Mouse (Mus musculus): ENCODE data around the gene A630076J17Rik. TPM values are rescaled to one million over a fixed set of nuclear protein-coding genes. Genes with fewer than 3 reads are reported as not detected.

A630076J17Rik gene
- polyA plus RNA-seq, 1 experiment: not detected

- no peaks in the 10 kb centered on the region for H3K9me3 ChIP-seq (replicated peaks; ENCODE audit: control insufficient read depth, insufficient read depth, low read length, poor library complexity, severe bottlenecking)
- H3K9ac ChIP-seq (ENCODE audit: low read depth, poor library complexity, severe bottlenecking): no peak within 1 kb of the TSS
- no peaks in the 10 kb centered on the region for H3K4me1 ChIP-seq (ENCODE audit: control insufficient read depth, insufficient read depth, low read length)
- no peak within 1 kb of the TSS for H3K27ac ChIP-seq (ENCODE audit: insufficient read depth, low read length)
- no peaks in the 10 kb centered on the region for H3K27me3 ChIP-seq (ENCODE audit: control insufficient read depth, insufficient read depth, low read length, poor library complexity, severe bottlenecking)
- no peaks in the 10 kb centered on the region for H3K36me3 ChIP-seq (ENCODE audit: control insufficient read depth, insufficient read depth, low read length, poor library complexity, severe bottlenecking)
- H3K4me3 ChIP-seq (ENCODE audit: low read depth, low read length): no peak within 1 kb of the TSS
- no peak for TF ChIP-seq CTCF (IDR thresholded peaks at IDR 0.05; ENCODE audit: low read depth, low read length)
- TF ChIP-seq EP300 (IDR thresholded peaks at IDR 0.05; ENCODE audit: insufficient read depth, low read depth, low read length): no peak
- TF ChIP-seq POLR2A (IDR thresholded peaks at IDR 0.05; ENCODE audit: insufficient read depth, low read length): no peak
Measured at GRCm38 (mm10) chr3:107221608-107222007, 8.8 kb upstream of the A630076J17Rik start, which contains the start of gene Cym. Cym (minus strand) TSS chr3:107221732.

GRCm38 (mm10) chr3:107223230-107223629 lies 7.2 kb upstream of the A630076J17Rik start:
- H3K9ac ChIP-seq (ENCODE audit: low read depth, poor library complexity, severe bottlenecking): no peak overlapping the region
- no peaks in the 10 kb centered on the region for H3K27me3 ChIP-seq (ENCODE audit: control insufficient read depth, insufficient read depth, low read length, poor library complexity, severe bottlenecking)
- H3K36me3 ChIP-seq (ENCODE audit: control insufficient read depth, insufficient read depth, low read length, poor library complexity, severe bottlenecking): no peaks in the 10 kb centered on the region
- TF ChIP-seq CTCF (IDR thresholded peaks at IDR 0.05; ENCODE audit: low read depth, low read length): no peak
- no peaks in the 10 kb centered on the region for H3K4me1 ChIP-seq (ENCODE audit: control insufficient read depth, insufficient read depth, low read length)
- H3K4me3 ChIP-seq (ENCODE audit: low read depth, low read length): no peak overlapping the region
- H3K27ac ChIP-seq (ENCODE audit: insufficient read depth, low read length): no peak overlapping the region
- H3K9me3 ChIP-seq (replicated peaks; ENCODE audit: control insufficient read depth, insufficient read depth, low read length, poor library complexity, severe bottlenecking): no peaks in the 10 kb centered on the region

- no peaks in the 10 kb centered on the region for H3K36me3 ChIP-seq (ENCODE audit: control insufficient read depth, insufficient read depth, low read length, poor library complexity, severe bottlenecking)
- TF ChIP-seq EP300 (IDR thresholded peaks at IDR 0.05; ENCODE audit: insufficient read depth, low read depth, low read length) (no peak), POLR2A (IDR thresholded peaks at IDR 0.05; ENCODE audit: insufficient read depth, low read length) (no peak), CTCF (IDR thresholded peaks at IDR 0.05; ENCODE audit: low read depth, low read length) (no peak)
- no peak overlapping the region for H3K4me3 ChIP-seq (ENCODE audit: low read depth, low read length)
- no peaks in the 10 kb centered on the region for H3K27me3 ChIP-seq (ENCODE audit: control insufficient read depth, insufficient read depth, low read length, poor library complexity, severe bottlenecking)
- H3K9me3 ChIP-seq (replicated peaks; ENCODE audit: control insufficient read depth, insufficient read depth, low read length, poor library complexity, severe bottlenecking): no peaks in the 10 kb centered on the region
- H3K4me1 ChIP-seq (ENCODE audit: control insufficient read depth, insufficient read depth, low read length): no peaks in the 10 kb centered on the region
- H3K27ac ChIP-seq (ENCODE audit: insufficient read depth, low read length): no peak overlapping the region
- no peak overlapping the region for H3K9ac ChIP-seq (ENCODE audit: low read depth, poor library complexity, severe bottlenecking)
Measured at GRCm38 (mm10) chr3:107225820-107226219, 4.6 kb upstream of the A630076J17Rik start.

- Histone ChIP-seq H3K4me1 (ENCODE audit: control insufficient read depth, insufficient read depth, low read length) (no peaks in the 10 kb centered on the region), H3K4me3 (ENCODE audit: low read depth, low read length) (no peak overlapping the region), H3K27me3 (ENCODE audit: control insufficient read depth, insufficient read depth, low read length, poor library complexity, severe bottlenecking) (no peaks in the 10 kb centered on the region), H3K9ac (ENCODE audit: low read depth, poor library complexity, severe bottlenecking) (no peak overlapping the region), H3K9me3 (replicated peaks; ENCODE audit: control insufficient read depth, insufficient read depth, low read length, poor library complexity, severe bottlenecking) (no peaks in the 10 kb centered on the region), H3K27ac (ENCODE audit: insufficient read depth, low read length) (no peak overlapping the region), H3K36me3 (ENCODE audit: control insufficient read depth, insufficient read depth, low read length, poor library complexity, severe bottlenecking) (no peaks in the 10 kb centered on the region)
- TF ChIP-seq EP300 (IDR thresholded peaks at IDR 0.05; ENCODE audit: insufficient read depth, low read depth, low read length) (no peak), CTCF (IDR thresholded peaks at IDR 0.05; ENCODE audit: low read depth, low read length) (no peak), POLR2A (IDR thresholded peaks at IDR 0.05; ENCODE audit: insufficient read depth, low read length) (no peak)
Measured at GRCm38 (mm10) chr3:107229221-107229620, 1.2 kb upstream of the A630076J17Rik start.

- H3K9ac ChIP-seq (ENCODE audit: low read depth, poor library complexity, severe bottlenecking): no peak overlapping the region
- no peak overlapping the region for H3K27ac ChIP-seq (ENCODE audit: insufficient read depth, low read length)
- no peaks in the 10 kb centered on the region for H3K9me3 ChIP-seq (replicated peaks; ENCODE audit: control insufficient read depth, insufficient read depth, low read length, poor library complexity, severe bottlenecking)
- H3K4me1 ChIP-seq (ENCODE audit: control insufficient read depth, insufficient read depth, low read length): no peaks in the 10 kb centered on the region
- no peak overlapping the region for H3K4me3 ChIP-seq (ENCODE audit: low read depth, low read length)
- no peaks in the 10 kb centered on the region for H3K27me3 ChIP-seq (ENCODE audit: control insufficient read depth, insufficient read depth, low read length, poor library complexity, severe bottlenecking)
- H3K36me3 ChIP-seq (ENCODE audit: control insufficient read depth, insufficient read depth, low read length, poor library complexity, severe bottlenecking): no peaks in the 10 kb centered on the region
- no peak for TF ChIP-seq EP300 (IDR thresholded peaks at IDR 0.05; ENCODE audit: insufficient read depth, low read depth, low read length)
- TF ChIP-seq CTCF (IDR thresholded peaks at IDR 0.05; ENCODE audit: low read depth, low read length): no peak
- TF ChIP-seq POLR2A (IDR thresholded peaks at IDR 0.05; ENCODE audit: insufficient read depth, low read length): no peak
Measured at GRCm38 (mm10) chr3:107229822-107230221, 592 bp upstream of the A630076J17Rik start.

GRCm38 (mm10) chr3:107231202-107231601 lies 788 bp downstream of the A630076J17Rik start:
- Histone ChIP-seq H3K9me3 (replicated peaks; ENCODE audit: control insufficient read depth, insufficient read depth, low read length, poor library complexity, severe bottlenecking) (no peaks in the 10 kb centered on the region), H3K36me3 (ENCODE audit: control insufficient read depth, insufficient read depth, low read length, poor library complexity, severe bottlenecking) (no peaks in the 10 kb centered on the region), H3K27ac (ENCODE audit: insufficient read depth, low read length) (no peak overlapping the region), H3K27me3 (ENCODE audit: control insufficient read depth, insufficient read depth, low read length, poor library complexity, severe bottlenecking) (no peaks in the 10 kb centered on the region), H3K4me1 (ENCODE audit: control insufficient read depth, insufficient read depth, low read length) (no peaks in the 10 kb centered on the region), H3K9ac (ENCODE audit: low read depth, poor library complexity, severe bottlenecking) (no peak overlapping the region), H3K4me3 (ENCODE audit: low read depth, low read length) (no peak overlapping the region)
- TF ChIP-seq POLR2A (IDR thresholded peaks at IDR 0.05; ENCODE audit: insufficient read depth, low read length): no peak
- no peak for TF ChIP-seq CTCF (IDR thresholded peaks at IDR 0.05; ENCODE audit: low read depth, low read length)
- no peak for TF ChIP-seq EP300 (IDR thresholded peaks at IDR 0.05; ENCODE audit: insufficient read depth, low read depth, low read length)
